Mouse (Mus musculus) heart, postnatal 4 days (tissue): ENCODE results near the gene Ankrd55. TPM values are rescaled to one million over a fixed set of nuclear protein-coding genes. Genes with fewer than 3 reads are reported as not detected.
"Not testable (repeated sequence)": the region's sequence is repeated elsewhere in the genome, so short reads cannot be mapped to it uniquely, and the experiment has no call there.

Source experiments
- DNase-seq: peaks from one replicate; pipeline ENCODE4 v3.0.0; 2021
- total RNA-seq, 2 experiments: library from RNA; stranded (reverse); gene quantifications; 2 replicates each; pipeline ENCODE4 v1.2.3; 2021

Gene Ankrd55
- total RNA-seq, 2 experiments from 2014 or later, result not detected

- no peak for DNase-seq
Observed at GRCm38 (mm10) chr13:112413611-112414010, 125.4 kb downstream of the Ankrd55 start.

GRCm38 (mm10) chr13:112415896-112416295 lies 127.6 kb downstream of the Ankrd55 start:
- no peak for DNase-seq

- DNase-seq, result no peak
Observed at GRCm38 (mm10) chr13:112416410-112417162, 128.3 kb downstream of the Ankrd55 start.

DNA sequence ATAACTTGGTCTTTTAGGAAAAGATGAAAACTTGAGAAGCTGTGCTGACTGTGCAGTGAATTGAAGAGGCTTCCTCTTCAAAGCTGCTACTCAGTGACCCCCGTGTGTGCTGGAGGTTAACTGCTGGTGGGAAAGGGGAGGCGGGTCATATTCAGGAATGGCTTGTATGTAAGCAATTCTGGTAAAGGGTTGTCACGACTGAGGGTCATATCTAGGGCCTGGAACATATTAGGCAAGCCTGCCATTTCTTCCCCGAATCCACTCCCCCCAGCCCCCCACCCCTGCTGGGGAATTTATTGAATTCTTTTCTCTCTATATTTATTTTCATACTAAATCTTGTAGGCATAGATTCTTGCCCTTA lies 128.9 kb downstream of the Ankrd55 start:
- DNase-seq, result no peak

GRCm38 (mm10) chr13:112417861-112418423 lies 129.7 kb downstream of the Ankrd55 start:
- DNase-seq, result no peak

DNA sequence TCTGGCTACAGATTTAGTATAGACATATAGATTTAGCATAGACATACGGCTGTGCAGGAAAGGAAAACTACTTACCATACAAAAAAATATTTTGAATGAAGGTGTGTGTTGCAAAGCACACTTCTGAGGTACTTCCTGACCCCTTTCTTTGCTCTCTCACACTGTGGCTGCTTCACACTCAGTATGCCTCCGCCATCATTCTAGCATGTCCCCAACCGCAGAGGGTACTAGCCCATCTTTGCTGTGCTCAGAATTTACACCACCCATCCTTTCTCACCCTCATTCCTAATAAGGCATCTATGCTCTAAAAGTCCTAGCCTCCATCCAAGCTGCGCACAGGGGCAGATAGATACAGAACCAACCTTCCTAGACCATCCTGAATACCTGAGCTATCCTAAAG lies 130.3 kb downstream of the Ankrd55 start:
- DNase-seq, result no peak

DNA sequence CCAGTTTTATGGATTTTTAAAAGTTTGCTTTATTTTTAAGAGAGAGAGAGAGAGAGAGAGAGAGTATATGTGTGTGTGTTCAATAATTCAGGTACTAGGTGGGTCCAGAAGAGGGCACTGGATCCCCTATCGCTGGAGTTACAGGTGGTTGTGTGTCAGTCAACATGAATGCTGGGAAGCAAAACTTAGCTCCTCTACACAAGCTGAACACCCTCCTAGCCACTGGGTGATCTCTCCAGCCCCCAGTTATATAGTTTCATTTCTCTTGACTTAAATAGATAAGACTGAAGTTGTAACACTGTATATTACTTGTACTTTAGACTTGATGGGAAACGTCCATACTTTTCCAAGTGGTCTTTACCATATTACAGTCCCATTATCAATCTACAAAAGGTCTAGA lies 136.0 kb downstream of the Ankrd55 start:
- no peak for DNase-seq

- DNase-seq, result no peak
Observed at GRCm38 (mm10) chr13:112424635-112425034, 136.4 kb downstream of the Ankrd55 start.

- DNase-seq, result peak; percentile 37
Observed at GRCm38 (mm10) chr13:112425181-112425654, 137.0 kb downstream of the Ankrd55 start.

DNA sequence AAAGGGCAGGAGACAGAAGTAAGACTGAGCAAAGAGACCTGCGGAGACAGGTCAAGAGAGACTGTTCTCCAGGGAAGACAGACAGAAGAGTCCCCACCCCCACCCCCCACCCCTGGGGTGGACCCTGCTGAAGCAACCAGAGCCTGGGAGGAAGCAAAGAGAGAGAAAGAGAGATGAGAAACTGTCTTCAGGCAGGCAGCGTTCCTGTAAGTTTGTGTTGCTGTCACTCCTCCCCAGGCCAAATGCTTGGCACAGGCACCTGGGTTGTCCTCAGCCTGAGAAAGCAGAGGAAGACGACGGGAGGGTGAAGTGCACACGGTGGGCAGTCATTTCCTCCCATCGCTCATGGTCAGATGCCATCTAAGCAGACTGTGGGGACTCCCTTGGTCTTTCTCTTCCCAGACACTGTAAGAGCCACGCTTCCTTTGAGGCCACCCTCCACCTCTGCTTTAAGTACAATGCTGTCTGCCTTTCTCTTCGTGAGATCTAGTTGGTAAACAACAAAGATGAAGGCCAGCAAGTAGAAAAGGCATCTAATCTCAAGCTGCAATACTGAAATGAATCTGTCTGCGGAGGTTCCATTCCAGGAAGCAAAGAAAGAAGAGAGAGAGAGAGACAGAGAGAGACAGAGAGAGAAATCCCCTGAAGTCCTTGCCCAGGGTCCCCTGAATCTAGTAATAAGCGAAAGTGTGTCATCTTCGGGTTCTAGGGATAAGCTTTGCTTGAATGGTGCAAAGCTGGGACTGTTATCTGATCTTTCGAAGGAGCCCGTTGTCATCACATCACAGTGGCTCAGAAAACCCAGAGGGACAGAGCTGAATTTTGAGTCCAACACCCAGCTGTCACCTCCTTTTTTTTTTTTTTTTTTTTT lies 138.2 kb downstream of the Ankrd55 start:
- DNase-seq, result no peak

- DNase-seq, result not testable (repeated sequence)
Observed at GRCm38 (mm10) chr13:112427136-112427470, 138.9 kb downstream of the Ankrd55 start.

DNA sequence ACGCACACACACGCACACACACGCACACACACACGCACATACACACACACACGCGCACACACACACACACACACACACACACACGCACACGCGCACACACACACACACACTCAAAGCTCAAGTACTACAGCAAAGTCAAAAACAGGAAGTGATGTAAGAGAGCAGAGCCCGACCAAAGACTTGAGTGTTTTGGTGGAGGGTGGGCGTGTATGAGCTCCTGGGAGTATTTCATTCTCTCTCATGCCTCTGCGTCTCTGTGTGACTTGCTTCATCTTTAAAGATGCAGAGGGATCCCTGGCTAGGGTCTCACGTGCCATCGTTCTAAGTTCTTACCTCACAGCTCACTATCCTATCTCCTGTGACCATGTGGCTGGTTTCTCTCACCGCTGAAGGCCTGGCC lies 139.3 kb downstream of the Ankrd55 start:
- DNase-seq, result no peak

DNA sequence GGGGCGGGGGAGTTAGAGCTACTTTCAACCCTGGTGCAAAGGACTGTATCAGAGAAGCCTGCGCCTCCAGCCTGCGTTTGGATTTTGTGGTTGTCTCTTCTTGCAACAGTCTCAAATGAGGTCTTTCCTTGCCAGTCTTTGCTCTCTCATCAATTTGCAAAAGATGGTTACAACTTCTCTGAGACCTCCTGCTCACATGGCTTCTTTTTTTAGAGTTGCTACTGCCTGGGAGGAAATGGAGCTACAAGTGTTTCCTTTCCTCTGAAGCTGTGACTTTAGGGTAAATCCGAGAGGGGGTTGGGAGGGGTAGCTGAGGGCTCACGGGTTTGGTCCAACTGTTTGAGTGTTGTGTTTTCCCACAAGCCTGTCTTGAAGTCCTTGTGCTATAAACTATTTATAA lies 145.0 kb downstream of the Ankrd55 start:
- no peak for DNase-seq

Other genes with a start within 250 kb of the Ankrd55 start
- 100 to 1,000 TPM; 149 to 157 TPM for gene Il6st, start 175.6 kb downstream of the Ankrd55 start, total RNA-seq